Mouse (Mus musculus) right cerebral cortex, adult 2 months (tissue): ENCODE measurements around the gene Habp2.

Experiments
- DNase-seq, 2 experiments: peaks; one replicate each; pipeline ENCODE4 v3.0.0; 2021 to 2022; ENCODE audit warnings: low spot score in 2 of 2

Habp2 gene

DNA sequence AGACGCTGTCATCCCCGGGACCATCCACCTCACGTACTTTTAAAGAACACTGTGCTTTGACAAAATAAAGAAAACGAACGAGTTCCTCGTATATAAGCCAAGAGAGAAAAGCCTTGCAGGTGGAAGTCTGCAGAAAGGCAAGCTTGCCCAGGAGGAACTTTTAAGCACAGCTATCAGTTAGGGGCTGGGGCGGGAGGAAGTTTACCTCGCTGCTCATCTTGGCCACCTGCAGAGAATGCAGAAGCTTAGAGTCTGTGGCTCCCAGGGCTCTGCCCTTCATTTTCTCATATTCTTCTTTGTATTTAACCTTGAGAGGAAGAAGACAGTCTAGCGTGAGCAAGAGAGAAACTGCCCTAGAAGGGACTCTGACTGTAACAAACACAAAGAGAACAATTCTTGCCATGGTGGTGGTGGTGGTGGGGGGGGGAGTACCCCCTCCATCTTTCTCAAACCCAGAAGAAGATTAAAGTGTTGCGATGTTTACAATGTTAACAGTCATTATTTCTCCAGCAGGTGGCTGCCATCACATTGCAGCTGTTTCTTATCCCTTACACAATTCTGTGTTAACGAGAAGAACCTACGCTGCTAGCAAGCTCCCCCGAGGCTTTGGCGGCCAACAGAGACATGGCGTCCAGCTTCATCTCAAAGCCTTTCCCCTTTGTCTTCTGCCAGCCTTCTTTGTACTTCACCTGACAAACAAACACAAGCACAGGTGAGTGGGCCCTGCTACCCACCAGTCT, 77.0 kb downstream of the Habp2 start:
- no peak for DNase-seq

DNA sequence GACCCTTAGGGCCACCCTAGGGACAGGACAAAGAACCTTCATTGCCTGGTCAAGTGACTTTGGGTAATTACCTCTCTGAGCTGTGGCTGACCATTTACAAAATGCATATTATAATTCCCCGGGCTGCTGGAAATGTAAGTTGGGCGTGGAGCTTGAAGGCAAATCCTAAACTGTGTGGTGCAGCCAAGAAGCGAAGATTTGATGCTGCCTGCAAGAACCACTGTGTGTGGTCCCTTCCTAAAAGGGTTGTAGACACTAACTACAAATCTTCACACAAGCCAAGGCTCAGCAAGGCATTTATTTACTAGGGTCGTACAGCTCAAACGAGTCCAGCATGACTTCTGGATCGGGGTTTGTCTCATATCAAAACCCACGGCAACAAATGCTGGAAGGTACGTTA, 77.6 kb downstream of the Habp2 start:
- DNase-seq: no peak

DNA sequence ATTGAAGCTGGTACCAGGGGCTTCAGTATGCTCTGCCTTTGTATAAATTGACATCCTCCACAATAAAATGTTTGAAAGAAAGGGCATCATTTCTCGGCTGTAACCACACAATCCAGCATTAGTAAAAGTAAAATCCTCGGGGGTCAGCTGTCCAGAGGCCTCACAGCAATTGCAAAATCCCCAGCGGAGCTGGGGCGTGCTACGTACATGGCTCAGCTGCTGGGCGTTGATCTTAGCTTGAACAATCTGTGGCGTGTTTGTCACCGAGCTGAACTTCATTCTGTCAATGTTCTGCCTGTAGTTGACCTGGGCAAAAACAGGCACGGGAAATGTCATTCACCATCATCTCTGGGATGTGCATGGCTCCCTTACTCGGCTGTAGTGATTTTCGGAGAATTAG, 79.2 kb downstream of the Habp2 start:
- DNase-seq: no peak

DNA sequence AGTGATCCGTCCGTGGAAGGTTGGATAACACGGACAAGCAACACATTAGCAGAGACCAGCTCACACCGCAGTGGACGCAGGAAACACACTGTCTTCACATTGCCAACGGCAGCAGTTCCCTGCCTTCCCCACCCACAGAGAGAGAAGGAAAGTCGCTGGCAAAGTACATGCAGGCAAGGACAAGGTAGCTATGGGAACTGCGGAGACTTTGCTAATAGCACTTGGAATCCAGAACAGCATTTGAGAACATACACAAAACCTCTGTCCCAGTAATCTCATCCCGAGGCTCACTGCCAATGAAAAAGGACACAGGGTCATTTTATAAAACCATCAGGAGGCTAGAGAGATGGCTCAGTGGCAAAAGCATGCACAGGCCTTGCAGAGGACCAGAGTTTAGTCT, 79.7 kb downstream of the Habp2 start:
- DNase-seq: no peak

DNA sequence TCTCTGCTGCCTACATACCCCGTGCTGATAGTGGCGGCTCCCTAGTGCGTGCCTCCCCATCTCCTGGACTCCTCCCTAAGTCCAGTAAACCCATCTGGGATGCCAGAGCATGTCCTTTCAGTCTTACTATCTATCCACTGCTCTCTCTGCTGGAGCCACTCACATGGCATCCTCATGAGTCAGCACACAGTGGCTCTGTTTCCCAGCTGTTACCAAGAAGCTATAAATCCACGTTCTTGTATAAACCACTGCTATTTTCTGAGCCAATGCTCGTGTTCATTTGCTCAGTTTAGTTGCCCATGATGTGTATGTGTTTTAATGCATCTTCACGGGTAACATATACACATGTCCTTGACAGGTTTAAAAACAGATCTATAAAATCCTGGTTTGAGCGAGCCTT, 80.8 kb downstream of the Habp2 start:
- DNase-seq: peak in 1 of 2 experiments; percentile 32

GRCm38 (mm10) chr19:56368912-56369311, 82.0 kb downstream of the Habp2 start:
- no peak for DNase-seq
